27 mouse cellular contexts compared by ENCODE assay signal in the genomic region with DNA sequence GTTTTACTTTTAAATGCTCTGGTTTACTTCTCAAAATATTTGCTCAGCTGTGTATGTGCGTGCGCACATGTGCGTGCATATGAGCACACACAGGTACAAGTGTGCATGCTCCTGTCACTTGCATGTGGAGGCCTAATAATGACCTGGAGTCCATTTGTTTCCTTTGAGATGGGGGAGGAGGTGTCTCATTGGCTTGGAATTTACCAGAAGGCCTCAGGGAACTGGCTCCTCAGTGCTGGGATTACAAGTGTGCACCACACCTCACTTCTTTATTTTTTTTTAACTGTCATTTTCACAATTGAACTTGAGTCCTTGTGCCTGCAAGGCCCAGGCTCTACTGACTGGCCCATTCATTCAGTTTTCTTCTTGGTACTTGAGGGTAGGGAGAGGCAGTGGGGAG. TPM values are rescaled to one million over a fixed set of nuclear protein-coding genes. Genes with fewer than 3 reads are reported as not detected.
"Had no signal": no experiment of that assay in that cellular context is flagged by ENCODE, and none has a peak within 500 bp of the region (broad histone marks: within the 10 kb centered on the region; RNA-seq: fewer than 3 reads in every experiment).

No protein-coding gene starts in this region.

- H3K9me3 ChIP-seq: heart, embryonic 13.5 days; heart, embryonic 15.5 days; hindbrain, embryonic 10.5 days; hindbrain, embryonic 12.5 days; intestine, embryonic 15.5 days; liver, embryonic 13.5 days; liver, embryonic 15.5 days had no signal

- H3K4me3 ChIP-seq: gastrocnemius, adult 2 months; heart, adult 2 months; heart, embryonic 13.5 days; heart, embryonic 15.5 days; hindbrain, embryonic 10.5 days; hindbrain, embryonic 12.5 days; intestine, embryonic 15.5 days; layer of hippocampus, adult 2 months; left cerebral cortex, adult 2 months; liver, embryonic 13.5 days; liver, embryonic 15.5 days had no signal

- H3K4me1 ChIP-seq: intestine, embryonic 15.5 days had no signal

- H3K27ac ChIP-seq: gastrocnemius, adult 2 months; heart, adult 2 months; heart, embryonic 13.5 days; heart, embryonic 15.5 days; hindbrain, embryonic 10.5 days; hindbrain, embryonic 12.5 days; hindbrain, embryonic 14.5 days; intestine, embryonic 15.5 days; layer of hippocampus, adult 2 months; left cerebral cortex, adult 2 months; liver, embryonic 13.5 days; liver, embryonic 15.5 days had no signal

- H3K4me2 ChIP-seq: heart, embryonic 11.5 days; heart, embryonic 13.5 days; heart, embryonic 15.5 days; hindbrain, embryonic 12.5 days; hindbrain, embryonic 14.5 days; intestine, embryonic 15.5 days; liver, embryonic 11.5 days; liver, embryonic 13.5 days; liver, embryonic 15.5 days had no signal

- H3K27me3 ChIP-seq: heart, embryonic 13.5 days; heart, embryonic 15.5 days; hindbrain, embryonic 12.5 days; intestine, embryonic 15.5 days; liver, embryonic 13.5 days; liver, embryonic 15.5 days had no signal

- ATAC-seq: hindbrain, embryonic 16.5 days; inflammation-experienced regulatory T-cells, adult 6 months; intestine, embryonic 15.5 days; intestine, postnatal 0 days had no signal

- H3K9ac ChIP-seq: heart, embryonic 13.5 days; heart, embryonic 15.5 days; hindbrain, embryonic 12.5 days; hindbrain, embryonic 14.5 days; intestine, embryonic 15.5 days; liver, embryonic 13.5 days; liver, embryonic 15.5 days had no signal

- DNase-seq: gastrocnemius, adult 2 months; gastrocnemius, postnatal 10 days; gastrocnemius, postnatal 25 days; heart, adult 2 months; heart, postnatal 14 days; heart, postnatal 36 days; kidney, adult 18-20 months; kidney, adult 8-10 months; kidney, postnatal 25 days; kidney, postnatal 4 days; liver; liver, embryonic 13.5 days had no signal

RNA-seq across cellular contexts. Expression of a gene that starts 16.5 kb away (rescaled TPM):
- polyA plus RNA-seq: hindbrain, embryonic 14.5 days; hindbrain, embryonic 16.5 days; inflammation-experienced regulatory T-cells, adult 6 months; limb, embryonic 11.5 days; liver, embryonic 13.5 days had no signal

RNA-seq across cellular contexts. Expression of a gene that starts 38.9 kb away (rescaled TPM):
- polyA plus RNA-seq: inflammation-experienced regulatory T-cells, adult 6 months; liver, embryonic 11.5 days; liver, embryonic 15.5 days had no signal
